Mouse (Mus musculus) brain, embryonic 14.5 days (tissue): ENCODE results near the gene Kpna2.

Experiments used
- CTCF ChIP-seq: fragments of 200-500 bp; IDR thresholded peaks from 2 replicates; pipeline ENCODE4 v1.5.1; 2012; ENCODE audit warnings: inconsistent platforms, mild to moderate bottlenecking, moderate library complexity, borderline replicate concordance; ENCODE audit not compliant: insufficient read depth, insufficient read length; ENCODE audit errors: extremely low read depth
- POLR2A ChIP-seq: fragments of 200-500 bp; IDR thresholded peaks from 2 replicates; pipeline ENCODE4 v1.6.1; 2012; ENCODE audit warnings: mild to moderate bottlenecking, inconsistent platforms, borderline replicate concordance; ENCODE audit not compliant: poor library complexity, insufficient read depth, insufficient read length, severe bottlenecking; ENCODE audit errors: extremely low read depth

DNA sequence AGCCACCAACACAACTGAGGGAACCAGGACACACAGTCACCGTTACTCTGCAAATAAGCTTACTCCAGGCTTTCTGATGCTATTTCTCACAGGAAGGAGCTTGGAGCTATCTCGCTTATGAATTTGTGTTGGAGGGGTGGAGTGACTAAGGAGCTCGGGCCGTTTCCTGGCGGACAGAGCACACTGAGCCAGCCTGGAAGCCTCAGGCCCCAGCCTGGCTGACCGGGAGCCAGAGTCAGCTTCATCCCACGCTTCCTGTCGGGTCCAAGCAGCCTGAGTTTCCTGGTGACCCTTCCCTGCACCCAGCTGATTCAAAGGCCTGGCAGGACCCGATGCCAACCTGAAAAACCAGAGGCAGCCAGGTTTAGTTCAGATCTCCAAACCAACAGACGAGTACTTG, 31.7 kb downstream of the Kpna2 start:
- TF ChIP-seq CTCF (no peak), POLR2A (no peak)
